Mouse (Mus musculus) midbrain, embryonic 10.5 days (tissue): ENCODE measurements around the gene Adipor1. TPM values are rescaled to one million over a fixed set of nuclear protein-coding genes. Genes with fewer than 3 reads are reported as not detected.

Experiments
- DNase-seq: peaks from one replicate; pipeline ENCODE4 v3.0.0-alpha.2; 2017; ENCODE audit warnings: low spot score
- H3K27ac ChIP-seq: fragments of 300-500 bp; sonication (generic); replicated peaks from 2 replicates; pipeline ENCODE4 v1.5.1; 2016; ENCODE audit warnings: mild to moderate bottlenecking
- H3K27me3 ChIP-seq: fragments of 300-500 bp; sonication (generic); 2 replicates; pipeline ENCODE4 v1.6.1; 2016; ENCODE audit warnings: low read depth, mild to moderate bottlenecking; ENCODE audit not compliant: poor library complexity, severe bottlenecking
- H3K36me3 ChIP-seq: fragments of 300-500 bp; sonication (generic); 2 replicates; pipeline ENCODE4 v1.6.1; 2016; ENCODE audit warnings: mild to moderate bottlenecking, moderate library complexity
- H3K4me1 ChIP-seq: fragments of 300-500 bp; sonication (generic); 2 replicates; pipeline ENCODE4 v1.6.1; 2016
- H3K4me3 ChIP-seq: fragments of 300-500 bp; sonication (generic); 2 replicates; pipeline ENCODE4 v1.5.1; 2016; ENCODE audit warnings: mild to moderate bottlenecking, moderate library complexity
- H3K9me3 ChIP-seq: fragments of 300-500 bp; sonication (generic); replicated peaks from 2 replicates; pipeline ENCODE4 v1.6.1; 2016; ENCODE audit warnings: mild to moderate bottlenecking
- WGBS: fragments of 180-500 bp; shearing (Covaris S2); methylation state at CpG from one replicate; pipeline ENCODE4 v1.1.7; 2016; 5-methylcytosine and 5-hydroxymethylcytosine counted together
- polyA plus RNA-seq: library from polyadenylated mRNA; unstranded; fragments of >200 nt; fragmentation: Nextera tagmentation; extraction: Ambion mirVana; gene quantifications from 2 replicates; pipeline ENCODE4 v1.2.1, GENCODE M21; 2016

Adipor1 gene
- polyA plus RNA-seq, 1 experiment from 2014 or later: 75.7 TPM

- peaks cover 7% of the 10 kb centered on the region; the same call in 1 of the 2 replicates for H3K27me3 ChIP-seq
- H3K4me1 ChIP-seq: peaks cover 18% of the 10 kb centered on the region
- no peaks in the 10 kb centered on the region for H3K9me3 ChIP-seq
- DNase-seq: peak; percentile 86
- WGBS: 2% methylated on average over 43 of the region's 43 CpGs
- H3K27ac ChIP-seq: peak within 1 kb of the TSS; percentile 85
- peaks cover 33% of the 10 kb centered on the region for H3K36me3 ChIP-seq
- peak within 1 kb of the TSS; percentile 75 for H3K4me3 ChIP-seq
Observed at GRCm38 (mm10) chr1:134405509-134406413, 9.4 kb upstream of the Adipor1 start, which contains the start of gene Cyb5r1. Gene Cyb5r1, plus strand, starts transcription at chr1:134405559.

GRCm38 (mm10) chr1:134406414-134406771 lies 8.8 kb upstream of the Adipor1 start:
- peaks cover 39% of the 10 kb centered on the region for H3K36me3 ChIP-seq
- H3K9me3 ChIP-seq: no peaks in the 10 kb centered on the region
- 35% methylated on average over 8 of the region's 8 CpGs for WGBS
- peaks cover 7% of the 10 kb centered on the region; the same call in 1 of the 2 replicates for H3K27me3 ChIP-seq
- peak overlapping the region; percentile 85 for H3K27ac ChIP-seq
- no peak for DNase-seq
- H3K4me3 ChIP-seq: peak overlapping the region; percentile 75
- peaks cover 18% of the 10 kb centered on the region for H3K4me1 ChIP-seq

- H3K27ac ChIP-seq: no peak overlapping the region
- DNase-seq: no peak
- WGBS: 80% methylated on average over 8 of the region's 8 CpGs
Observed at GRCm38 (mm10) chr1:134408080-134408479, 7.1 kb upstream of the Adipor1 start.

GRCm38 (mm10) chr1:134411706-134412629 lies 3.2 kb upstream of the Adipor1 start:
- Histone ChIP-seq H3K4me1 (peaks cover 31% of the 10 kb centered on the region), H3K27me3 (peaks cover under 1% of the 10 kb centered on the region; the same call in 1 of the 2 replicates), H3K27ac (no peak overlapping the region), H3K9me3 (no peaks in the 10 kb centered on the region), H3K36me3 (peaks cover 40% of the 10 kb centered on the region), H3K4me3 (no peak overlapping the region)
- no peak for DNase-seq
- 93% methylated on average over 9 of the region's 9 CpGs for WGBS

More at GRCm38 (mm10) chr1:134408080-134408479, 7.1 kb upstream of the Adipor1 start:
- Histone ChIP-seq H3K4me3 (no peak overlapping the region), H3K9me3 (no peaks in the 10 kb centered on the region), H3K36me3 (peaks cover 40% of the 10 kb centered on the region), H3K27me3 (peaks cover 7% of the 10 kb centered on the region; the same call in 1 of the 2 replicates), H3K4me1 (peaks cover 18% of the 10 kb centered on the region)

- Histone ChIP-seq H3K27me3 (no peaks in the 10 kb centered on the region), H3K4me1 (peaks cover 37% of the 10 kb centered on the region), H3K4me3 (no peak overlapping the region), H3K27ac (no peak overlapping the region), H3K9me3 (no peaks in the 10 kb centered on the region), H3K36me3 (peaks cover 24% of the 10 kb centered on the region)
- WGBS: 59% methylated on average over 2 of the region's 2 CpGs
- DNase-seq: no peak
Observed at GRCm38 (mm10) chr1:134414038-134414437, 1.1 kb upstream of the Adipor1 start.

- Histone ChIP-seq H3K27me3 (no peaks in the 10 kb centered on the region), H3K36me3 (peaks cover 18% of the 10 kb centered on the region), H3K4me3 (peak overlapping the region; percentile 96), H3K27ac (peak overlapping the region; percentile 98), H3K4me1 (peaks cover 43% of the 10 kb centered on the region), H3K9me3 (no peaks in the 10 kb centered on the region)
- 16% methylated on average over 11 of the region's 11 CpGs for WGBS
- no peak for DNase-seq
Observed at GRCm38 (mm10) chr1:134414501-134415167, 544 bp upstream of the Adipor1 start.

- Histone ChIP-seq H3K27me3 (no peaks in the 10 kb centered on the region), H3K9me3 (no peaks in the 10 kb centered on the region), H3K4me1 (peaks cover 53% of the 10 kb centered on the region), H3K36me3 (peaks cover 10% of the 10 kb centered on the region), H3K4me3 (no peak overlapping the region), H3K27ac (no peak overlapping the region)
- whole genome bisulfite sequencing: 90% methylated on average over 2 of the region's 2 CpGs
- DNase-seq: no peak
Observed at GRCm38 (mm10) chr1:134418414-134418975, 3.3 kb downstream of the Adipor1 start.

GRCm38 (mm10) chr1:134419176-134419575 lies 4.0 kb downstream of the Adipor1 start:
- peaks cover 51% of the 10 kb centered on the region for H3K4me1 ChIP-seq
- H3K27me3 ChIP-seq: no peaks in the 10 kb centered on the region
- H3K9me3 ChIP-seq: no peaks in the 10 kb centered on the region
- peaks cover 17% of the 10 kb centered on the region for H3K36me3 ChIP-seq
- H3K4me3 ChIP-seq: no peak overlapping the region
- DNase-seq: no peak
- 52% methylated on average over 1 of the region's 1 CpGs for WGBS
- H3K27ac ChIP-seq: no peak overlapping the region

- Histone ChIP-seq H3K36me3 (peaks cover 24% of the 10 kb centered on the region), H3K9me3 (no peaks in the 10 kb centered on the region), H3K4me1 (peaks cover 44% of the 10 kb centered on the region), H3K27ac (no peak overlapping the region), H3K4me3 (no peak overlapping the region), H3K27me3 (no peaks in the 10 kb centered on the region)
- WGBS: 78% methylated on average over 5 of the region's 5 CpGs
- no peak for DNase-seq
Observed at GRCm38 (mm10) chr1:134419751-134420458, 4.7 kb downstream of the Adipor1 start.

- Histone ChIP-seq H3K4me1 (peaks cover 17% of the 10 kb centered on the region; the same call in 1 of the 2 replicates), H3K27me3 (no peaks in the 10 kb centered on the region), H3K9me3 (no peaks in the 10 kb centered on the region), H3K27ac (no peak overlapping the region), H3K4me3 (no peak overlapping the region), H3K36me3 (peaks cover 64% of the 10 kb centered on the region)
- WGBS: 80% methylated on average over 10 of the region's 10 CpGs
- no peak for DNase-seq
Observed at GRCm38 (mm10) chr1:134423911-134424310, 8.7 kb downstream of the Adipor1 start.

GRCm38 (mm10) chr1:134426289-134426688 lies 11.1 kb downstream of the Adipor1 start:
- no peaks in the 10 kb centered on the region for H3K4me1 ChIP-seq
- H3K4me3 ChIP-seq: no peak overlapping the region
- peaks cover 85% of the 10 kb centered on the region for H3K36me3 ChIP-seq
- no peak for DNase-seq
- WGBS: 85% methylated on average over 5 of the region's 5 CpGs
- H3K27ac ChIP-seq: no peak overlapping the region
- no peaks in the 10 kb centered on the region for H3K9me3 ChIP-seq
- no peaks in the 10 kb centered on the region for H3K27me3 ChIP-seq
